ENCODE assay signal across 11 mouse cellular contexts in the genomic region with DNA sequence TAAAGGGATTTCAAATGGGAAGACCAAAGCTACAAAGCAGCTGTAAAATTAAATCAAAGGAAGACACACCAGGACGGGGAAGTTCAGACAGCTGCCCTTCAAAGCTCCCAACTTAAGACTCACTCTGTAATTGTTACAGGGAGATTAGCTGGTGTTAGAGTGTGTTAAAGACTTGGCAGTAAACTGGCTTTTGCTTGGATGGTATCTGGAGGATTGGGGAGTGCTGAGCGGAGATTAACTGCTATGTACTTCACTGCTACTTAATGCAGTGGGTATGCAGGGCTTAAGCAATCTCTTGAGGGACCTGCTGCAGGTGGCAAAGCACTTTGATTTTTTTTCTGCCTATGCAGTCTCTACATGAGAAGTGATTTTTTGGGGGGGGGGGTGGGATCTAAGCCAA.
DNase-seq lines count a peak whose midpoint lies in the region; ATAC-seq and TF ChIP-seq lines count a peak whose summit lies in the region.
"Had no signal": no experiment of that assay in that cellular context is flagged by ENCODE, and none has a peak within 500 bp of the region (broad histone marks: within the 10 kb centered on the region; RNA-seq: fewer than 3 reads in every experiment).

No protein-coding gene starts in this region.

- H3ac ChIP-seq in myocyte (ENCODE audit: control insufficient read depth, insufficient read length), result no peak overlapping the region

- TF ChIP-seq EP300 in heart, adult 2 months (IDR thresholded peaks at IDR 0.05; ENCODE audit: insufficient read depth, low read depth, low read length), result no peak

- no peaks in the 10 kb centered on the region for H3K36me3 ChIP-seq in heart, adult 2 months (ENCODE audit: control insufficient read depth, insufficient read depth, low read length)
- no peaks in the 10 kb centered on the region for H3K36me3 ChIP-seq in kidney, embryonic 16.5 days (ENCODE audit: insufficient read depth, low read length)
- no peaks in the 10 kb centered on the region for H3K36me3 ChIP-seq in myocyte (ENCODE audit: control insufficient read depth, insufficient read depth)
- H3K36me3 ChIP-seq in liver, embryonic 11.5 days (ENCODE audit: control insufficient read depth, insufficient read depth, low read length), result no peaks in the 10 kb centered on the region
- H3K36me3 ChIP-seq: limb, embryonic 12.5 days; stomach, embryonic 15.5 days had no signal

- 29% methylated on average over 2 of the region's 2 CpGs for WGBS in heart, adult 2 months
- 32% methylated on average over 2 of the region's 2 CpGs for WGBS in kidney, embryonic 16.5 days
- WGBS in liver, embryonic 11.5 days, result 47% methylated on average over 2 of the region's 2 CpGs

- no peaks in the 10 kb centered on the region; the same call in 1 of the 2 replicates for H3K4me1 ChIP-seq in heart, adult 2 months (ENCODE audit: control insufficient read depth, insufficient read depth, low read length)
- no peaks in the 10 kb centered on the region for H3K4me1 ChIP-seq in kidney, embryonic 16.5 days (ENCODE audit: insufficient read depth, low read length)
- no peaks in the 10 kb centered on the region for H3K4me1 ChIP-seq in liver, embryonic 11.5 days (replicated peaks; ENCODE audit: control insufficient read depth, insufficient read depth, low read length)
- H3K4me1 ChIP-seq: limb, embryonic 12.5 days; stomach, embryonic 15.5 days had no signal

- H3K4me2 ChIP-seq in kidney, embryonic 16.5 days (replicated peaks; ENCODE audit: low read depth, low read length), result 0 out of 2 replicates have a peak overlapping the region, but pooled peaks have one; percentile 8
- peak overlapping the region; percentile 34 for H3K4me2 ChIP-seq in myocyte (ENCODE audit: low read depth)
- no peak overlapping the region for H3K4me2 ChIP-seq in liver, embryonic 11.5 days
- H3K4me2 ChIP-seq: hindbrain, embryonic 14.5 days; limb, embryonic 12.5 days; stomach, embryonic 15.5 days had no signal

- peak overlapping the region; percentile 29; the same call in 1 of the 2 replicates for H3K9ac ChIP-seq in heart, adult 2 months (ENCODE audit: low read depth, low read length)
- H3K9ac ChIP-seq in kidney, embryonic 16.5 days (replicated peaks; ENCODE audit: low read length), result no peak overlapping the region
- H3K9ac ChIP-seq in liver, embryonic 11.5 days (ENCODE audit: low read depth, low read length), result no peak overlapping the region
- H3K9ac ChIP-seq: hindbrain, embryonic 14.5 days; limb, embryonic 12.5 days; stomach, embryonic 15.5 days had no signal

- DNase-seq in heart, adult 2 months, result no peak
- DNase-seq in heart, adult 11 months, result no peak
- no peak for DNase-seq in kidney, adult 11 months
- peak; percentile 1 for DNase-seq in induced T-regulatory cell, adult 2 months (ENCODE audit: low read depth)
- no peak for DNase-seq in liver
- no peak for DNase-seq in liver, embryonic 11.5 days (ENCODE audit: low spot score)

- ATAC-seq in kidney, embryonic 16.5 days (ENCODE audit: low FRiP score, low TSS enrichment), result no peak
- ATAC-seq in liver, embryonic 11.5 days (replicated peaks; ENCODE audit: low FRiP score), result no peak

- H3K79me2 ChIP-seq in heart, adult 2 months (replicated peaks; ENCODE audit: control insufficient read depth, insufficient read depth, low read length), result no peaks in the 10 kb centered on the region
- H3K79me2 ChIP-seq in myocyte (ENCODE audit: control insufficient read depth, insufficient read depth), result no peaks in the 10 kb centered on the region

- no peak for TF ChIP-seq POLR2A in heart, adult 2 months (IDR thresholded peaks at IDR 0.05; ENCODE audit: insufficient read depth, low read depth, low read length)
- TF ChIP-seq POLR2A in myocyte (IDR thresholded peaks at IDR 0.05; ENCODE audit: insufficient read length, low read depth), result no peak

- no peak for TF ChIP-seq CTCF in heart, adult 2 months (IDR thresholded peaks at IDR 0.05)

- no peak overlapping the region for H3K27ac ChIP-seq in heart, adult 2 months
- no peak overlapping the region for H3K27ac ChIP-seq in kidney, embryonic 16.5 days (ENCODE audit: low read length)
- no peak overlapping the region for H3K27ac ChIP-seq in liver, embryonic 11.5 days (ENCODE audit: low read depth, low read length)
- H3K27ac ChIP-seq: hindbrain, embryonic 14.5 days; limb, embryonic 12.5 days; stomach, embryonic 15.5 days had no signal

- intact Hi-C loops in heart, adult 2 months (cut with DNase I), result loop anchor here (1.0 to 10.0 kb wide), 6 partner anchors 34 to 372 kb away; no protein-coding TSS in a partner anchor

- no peak overlapping the region; the same call in 1 of the 2 replicates for H3K4me3 ChIP-seq in heart, adult 2 months
- no peak overlapping the region for H3K4me3 ChIP-seq in kidney, embryonic 16.5 days (ENCODE audit: low read length)
- no peak overlapping the region for H3K4me3 ChIP-seq in myocyte
- H3K4me3 ChIP-seq in liver, embryonic 11.5 days (ENCODE audit: low read depth, low read length), result no peak overlapping the region
- H3K4me3 ChIP-seq: limb, embryonic 12.5 days; stomach, embryonic 15.5 days had no signal

- H3K27me3 ChIP-seq in heart, adult 2 months (ENCODE audit: control insufficient read depth, insufficient read depth, low read length), result no peaks in the 10 kb centered on the region
- H3K27me3 ChIP-seq in kidney, embryonic 16.5 days (ENCODE audit: insufficient read depth, low read length), result no peaks in the 10 kb centered on the region
- no peaks in the 10 kb centered on the region for H3K27me3 ChIP-seq in myocyte (ENCODE audit: control insufficient read depth, insufficient read depth, insufficient read length)
- no peaks in the 10 kb centered on the region for H3K27me3 ChIP-seq in liver, embryonic 11.5 days (replicated peaks; ENCODE audit: control insufficient read depth, insufficient read depth, low read length)
- H3K27me3 ChIP-seq: limb, embryonic 12.5 days; stomach, embryonic 15.5 days had no signal

- H3K9me3 ChIP-seq in kidney, embryonic 16.5 days (ENCODE audit: low read length), result peaks cover 11% of the 10 kb centered on the region; the same call in 1 of the 2 replicates
- H3K9me3 ChIP-seq in liver, embryonic 11.5 days (ENCODE audit: control insufficient read depth, low read length), result no peaks in the 10 kb centered on the region
- H3K9me3 ChIP-seq: stomach, embryonic 15.5 days had no signal

TF ChIP-seq in myocyte, 11 proteins besides CTCF, POLR2A, EP300 and RAD21:
- TF ChIP-seq SRF (IDR thresholded peaks at IDR 0.05; ENCODE audit: control insufficient read depth, insufficient read length, low read depth) (no peak), MYOG (IDR thresholded peaks at IDR 0.05; ENCODE audit: control insufficient read depth in 1 of 3, insufficient read depth in 1 of 3, insufficient read length in 2 of 3, low read depth in 2 of 3) (no peak), TCF12 (IDR thresholded peaks at IDR 0.05; ENCODE audit: insufficient read depth, poor library complexity, severe bottlenecking) (no peak), USF1 (IDR thresholded peaks at IDR 0.05; ENCODE audit: low read depth) (no peak), MAX (IDR thresholded peaks at IDR 0.05; ENCODE audit: low read depth) (no peak), TCF3 (IDR thresholded peaks at IDR 0.05; ENCODE audit: insufficient read length, low read depth) (no peak), REST (IDR thresholded peaks at IDR 0.05; ENCODE audit: insufficient read depth, insufficient read length) (no peak), E2F4 (IDR thresholded peaks at IDR 0.05; ENCODE audit: insufficient read depth) (no peak), CEBPB (IDR thresholded peaks at IDR 0.05; ENCODE audit: insufficient read depth, poor library complexity, severe bottlenecking) (no peak), MYOD1 (IDR thresholded peaks at IDR 0.05; ENCODE audit: control insufficient read depth in 1 of 3, insufficient read length in 2 of 3, low read depth in 2 of 3) (no peak), POLR2AphosphoS2 (IDR thresholded peaks at IDR 0.05; ENCODE audit: insufficient read length, low read depth) (no peak)
